Mouse (Mus musculus) small intestine, adult 2 months (tissue): ENCODE results near the gene Spata48. TPM values are rescaled to one million over a fixed set of nuclear protein-coding genes. Genes with fewer than 3 reads are reported as not detected.

Experiments used
- H3K27ac ChIP-seq: fragments of 200-500 bp; 2 replicates; pipeline ENCODE4 v1.5.1; 2012; ENCODE audit warnings: low read depth, low read length, control low read depth, inconsistent platforms; ENCODE audit not compliant: insufficient read depth
- H3K27me3 ChIP-seq: fragments of 200-500 bp; 2 replicates; pipeline ENCODE4 v1.6.1; 2012; ENCODE audit warnings: mild to moderate bottlenecking, moderate library complexity, low read length, inconsistent platforms; ENCODE audit not compliant: control insufficient read depth, insufficient read depth
- H3K36me3 ChIP-seq: fragments of 200-500 bp; 2 replicates; pipeline ENCODE4 v1.6.1; 2012; ENCODE audit warnings: mild to moderate bottlenecking, low read length, control low read depth, inconsistent platforms; ENCODE audit not compliant: control insufficient read depth, insufficient read depth
- H3K4me1 ChIP-seq: fragments of 200-500 bp; 2 replicates; pipeline ENCODE4 v1.6.1; 2012; ENCODE audit warnings: low read length, inconsistent platforms, mixed read lengths; ENCODE audit not compliant: control insufficient read depth, insufficient read depth, insufficient read length
- H3K4me3 ChIP-seq: fragments of 200-500 bp; 2 replicates; pipeline ENCODE4 v1.5.1; 2012; ENCODE audit warnings: low read depth, mild to moderate bottlenecking, control low read depth, inconsistent platforms, low read length, moderate library complexity
- CTCF ChIP-seq: fragments of 200-500 bp; IDR thresholded peaks from 2 replicates; pipeline ENCODE4 v1.5.1; 2012; ENCODE audit warnings: low read depth, mild to moderate bottlenecking, control low read depth, inconsistent platforms, low read length, moderate library complexity, mixed read lengths; ENCODE audit not compliant: insufficient replicate concordance, insufficient read length; ENCODE audit errors: extremely low read depth
- POLR2A ChIP-seq: fragments of 200-500 bp; IDR thresholded peaks from 2 replicates; pipeline ENCODE4 v1.6.1; 2012; ENCODE audit warnings: low read depth, mild to moderate bottlenecking, control low read depth, inconsistent platforms, low read length, moderate library complexity
- WGBS: fragments of 180-500 bp; shearing (Covaris S2); methylation state at CpG from one replicate; pipeline ENCODE4 v1.1.7; 2018; 5-methylcytosine and 5-hydroxymethylcytosine counted together
- polyA plus RNA-seq: library from polyadenylated mRNA; depleted of rRNA; stranded (reverse); fragments of >200 nt; gene quantifications from 2 replicates; pipeline ENCODE4 v1.2.3, GENCODE M21; 2012

The Spata48 gene
- polyA plus RNA-seq, 1 experiment, result not detected

DNA sequence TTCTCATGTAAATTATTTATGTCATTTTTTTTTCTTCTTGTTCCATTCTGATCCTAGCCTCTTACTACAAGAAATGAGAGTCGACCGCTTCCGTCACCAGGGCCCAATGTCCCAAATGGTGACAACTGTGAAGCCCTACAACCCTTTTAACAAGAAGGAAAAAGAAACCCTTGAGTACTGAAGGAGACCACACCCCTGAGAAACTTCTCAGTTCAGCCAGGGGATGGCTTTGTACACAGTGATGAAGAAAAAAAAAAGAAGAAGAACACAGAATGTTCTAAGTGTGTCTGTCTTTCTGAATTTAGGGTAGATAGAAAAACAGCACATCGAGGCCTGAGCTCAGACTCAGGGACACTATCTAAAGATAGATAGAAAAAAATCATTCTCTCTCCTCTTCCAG is 53.0 kb downstream of the Spata48 start:
- no peak overlapping the region for H3K27ac ChIP-seq
- H3K27me3 ChIP-seq, result no peaks in the 10 kb centered on the region
- WGBS, result 87% methylated on average over 4 of the region's 4 CpGs
- no peaks in the 10 kb centered on the region for H3K4me1 ChIP-seq
- H3K4me3 ChIP-seq, result no peak overlapping the region
- no peaks in the 10 kb centered on the region for H3K36me3 ChIP-seq
- TF ChIP-seq CTCF, result no peak
- no peak for TF ChIP-seq POLR2A

DNA sequence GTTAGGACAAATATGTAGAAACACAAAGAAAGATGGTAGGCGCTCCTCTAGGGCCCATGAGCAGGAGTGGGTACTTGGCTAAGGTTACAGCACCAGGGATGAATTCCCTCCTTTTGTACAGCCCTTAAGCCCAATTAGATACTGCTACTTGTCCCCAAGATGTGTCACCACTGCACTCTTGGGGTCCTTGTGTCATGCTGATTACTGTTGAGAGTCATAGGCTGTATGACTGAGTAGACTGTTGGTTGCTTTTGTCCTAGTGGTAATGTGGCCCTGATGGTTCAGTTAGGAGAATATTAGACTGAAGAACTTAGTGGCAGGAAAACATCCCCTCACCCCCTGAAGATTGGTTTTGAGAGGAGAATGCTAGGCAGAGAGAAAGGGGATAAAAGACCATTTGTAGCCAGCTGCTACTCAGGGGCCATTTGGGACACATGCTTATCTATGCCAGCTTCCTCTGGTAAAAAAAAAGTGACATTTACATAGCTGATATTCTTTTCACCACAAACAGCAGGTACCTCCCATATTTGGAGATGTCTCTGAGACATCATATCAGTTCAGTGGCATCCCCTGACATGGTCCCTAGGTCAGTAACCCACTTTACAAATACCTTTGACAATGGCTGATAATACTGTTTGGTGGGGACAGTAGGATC is 56.0 kb downstream of the Spata48 start:
- TF ChIP-seq POLR2A, result no peak
- no peak for TF ChIP-seq CTCF
- WGBS, result 86% methylated on average over 1 of the region's 1 CpGs

DNA sequence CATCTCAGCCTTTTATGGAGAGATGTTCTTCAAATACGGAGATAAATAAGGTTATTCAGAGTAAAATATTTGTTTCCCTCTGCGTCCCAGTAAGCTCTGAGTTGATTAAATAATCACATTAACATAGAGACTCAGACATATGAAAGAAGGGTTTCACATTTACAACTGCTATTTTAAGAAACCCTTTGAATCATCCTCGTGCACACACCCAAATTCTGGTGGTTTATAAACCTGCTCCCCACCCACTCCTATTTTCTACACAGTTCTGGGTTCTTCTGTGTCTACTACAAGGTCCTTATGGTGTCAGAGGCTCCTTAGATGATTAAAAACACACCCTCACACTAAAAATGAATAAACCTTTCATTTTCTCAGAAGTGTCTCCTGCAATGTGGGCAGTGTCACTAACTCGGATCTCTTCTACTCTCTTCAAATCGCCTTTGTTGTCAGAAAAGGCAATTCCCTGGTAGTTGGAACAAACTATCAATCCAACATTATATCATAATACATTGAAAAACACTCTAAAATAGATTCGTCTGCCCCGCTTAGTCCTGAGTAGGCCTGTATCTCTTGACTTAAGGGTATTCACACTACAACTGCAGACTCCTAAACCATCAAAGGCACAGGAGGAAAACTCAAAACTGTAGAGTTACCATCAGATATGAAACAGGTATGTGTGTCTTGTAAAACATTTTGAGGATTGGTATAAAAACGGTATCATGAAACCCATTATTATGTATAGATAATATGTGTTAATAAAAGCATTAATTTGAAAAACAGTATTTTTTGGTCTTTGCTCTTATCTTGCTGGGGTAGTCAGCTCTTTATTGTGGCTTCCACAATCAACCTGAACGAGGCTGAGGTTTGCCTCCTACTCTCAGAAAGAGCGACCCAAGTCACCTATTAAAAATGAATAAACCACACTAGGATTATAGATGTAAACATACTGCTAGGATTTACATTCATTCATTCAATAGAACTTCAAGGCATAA is 57.7 kb downstream of the Spata48 start:
- no peaks in the 10 kb centered on the region for H3K27me3 ChIP-seq
- no peak overlapping the region for H3K4me3 ChIP-seq
- H3K4me1 ChIP-seq, result no peaks in the 10 kb centered on the region
- no peaks in the 10 kb centered on the region for H3K36me3 ChIP-seq
- no peak overlapping the region for H3K27ac ChIP-seq
- TF ChIP-seq CTCF (no peak), POLR2A (no peak)
- WGBS, result 73% methylated on average over 10 of the region's 10 CpGs

More for the DNA sequence above, 56.0 kb downstream of the Spata48 start:
- Histone ChIP-seq H3K27me3 (no peaks in the 10 kb centered on the region), H3K36me3 (no peaks in the 10 kb centered on the region), H3K4me1 (no peaks in the 10 kb centered on the region), H3K27ac (no peak overlapping the region), H3K4me3 (no peak overlapping the region)

DNA sequence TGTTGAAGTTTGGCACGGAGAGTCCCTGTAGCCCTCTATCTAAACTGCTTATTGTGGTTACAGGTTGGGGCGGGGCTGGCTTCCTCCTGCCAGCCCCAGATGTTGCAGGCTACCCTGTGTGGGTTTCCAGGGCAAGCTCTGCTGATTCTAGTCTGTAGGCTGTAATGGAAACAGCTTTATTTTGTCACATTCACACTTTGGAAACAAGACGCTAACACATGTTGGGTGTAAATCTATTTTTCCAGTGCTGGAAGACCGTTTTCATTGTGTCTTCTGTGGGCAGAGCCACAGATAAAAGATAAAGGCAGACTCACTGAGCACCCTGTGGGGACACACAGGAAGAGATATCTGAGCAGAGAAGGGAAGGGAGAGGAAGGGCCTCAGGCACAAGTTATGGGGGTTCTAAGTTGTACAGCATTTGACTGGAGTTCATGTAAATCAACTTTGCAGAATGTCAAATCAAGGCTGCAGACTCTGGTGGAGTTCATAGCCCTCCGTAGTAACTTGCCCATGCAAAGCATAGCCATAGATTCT is 60.1 kb downstream of the Spata48 start:
- Histone ChIP-seq H3K4me3 (no peak overlapping the region), H3K27me3 (no peaks in the 10 kb centered on the region), H3K4me1 (no peaks in the 10 kb centered on the region), H3K27ac (no peak overlapping the region; the same call in 1 of the 2 replicates), H3K36me3 (no peaks in the 10 kb centered on the region)
- no peak for TF ChIP-seq POLR2A
- TF ChIP-seq CTCF, result no peak
- WGBS, result 58% methylated on average over 5 of the region's 5 CpGs

DNA sequence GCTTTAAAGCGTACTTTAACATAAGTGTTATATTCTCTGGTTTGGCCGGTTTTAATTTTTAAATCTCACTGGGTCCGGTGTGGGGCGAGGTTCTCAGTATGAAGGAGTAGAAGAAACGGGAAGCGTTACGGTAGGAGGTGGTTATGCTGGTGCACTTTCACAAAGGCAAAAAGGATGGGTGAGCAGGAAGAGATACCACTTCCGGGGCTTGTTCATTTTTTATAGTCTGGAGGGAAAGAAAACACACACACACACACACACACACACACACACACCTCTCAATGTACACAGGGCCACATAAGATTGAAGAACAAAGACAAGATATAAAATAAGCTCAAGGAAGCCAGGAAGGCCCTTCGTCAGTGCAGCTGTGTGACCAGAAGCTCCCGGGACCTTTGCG is 66.9 kb downstream of the Spata48 start:
- WGBS, result 79% methylated on average over 11 of the region's 11 CpGs
- no peak overlapping the region for H3K27ac ChIP-seq
- TF ChIP-seq POLR2A (no peak), CTCF (no peak)

DNA sequence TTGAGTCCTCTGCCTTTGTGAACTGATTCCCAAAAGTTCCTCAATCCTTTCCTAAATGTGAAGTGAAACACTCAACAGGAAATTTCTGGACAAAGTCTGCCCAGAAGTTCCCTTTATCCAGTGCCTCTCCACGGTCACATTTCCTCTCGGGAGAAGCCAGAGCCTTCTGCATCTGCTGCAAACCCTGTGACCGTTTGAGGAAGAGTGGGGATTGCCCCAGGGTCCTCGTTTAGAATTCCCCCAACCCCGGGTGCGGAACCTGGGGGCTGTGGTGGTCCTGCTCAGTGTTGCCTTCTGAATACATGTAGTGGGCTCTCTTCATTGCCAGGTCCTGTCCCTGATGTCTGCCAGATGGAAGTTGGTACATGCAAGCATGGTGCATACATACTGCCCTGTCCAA is 67.3 kb downstream of the Spata48 start:
- TF ChIP-seq POLR2A, result no peak
- H3K27me3 ChIP-seq, result no peaks in the 10 kb centered on the region
- WGBS, result 60% methylated on average over 6 of the region's 6 CpGs
- H3K4me3 ChIP-seq, result no peak overlapping the region
- no peak overlapping the region for H3K27ac ChIP-seq
- H3K4me1 ChIP-seq, result no peaks in the 10 kb centered on the region
- H3K36me3 ChIP-seq, result no peaks in the 10 kb centered on the region

More for the DNA sequence above, 66.9 kb downstream of the Spata48 start:
- Histone ChIP-seq H3K27me3 (no peaks in the 10 kb centered on the region), H3K36me3 (no peaks in the 10 kb centered on the region), H3K4me3 (no peak overlapping the region), H3K4me1 (no peaks in the 10 kb centered on the region)

DNA sequence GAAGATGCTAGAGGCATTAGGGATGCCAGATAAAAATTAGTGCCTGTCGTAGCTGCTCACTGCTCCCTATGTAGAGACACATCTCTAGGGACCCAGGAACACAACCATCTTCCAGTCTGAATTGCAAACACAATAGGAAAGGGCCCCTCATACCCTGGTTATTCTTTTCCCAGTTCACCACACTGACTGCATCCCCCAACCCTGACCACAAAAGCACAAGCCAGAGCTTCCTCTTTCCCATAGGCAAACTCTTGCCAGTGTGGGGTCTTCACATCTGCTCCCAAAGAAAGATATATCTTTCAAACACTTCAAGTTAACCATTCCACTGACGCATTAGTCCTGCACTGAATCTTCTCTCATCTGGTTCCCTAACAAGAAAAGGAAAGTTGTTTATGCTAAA is 68.2 kb downstream of the Spata48 start:
- 73% methylated on average over 2 of the region's 2 CpGs for WGBS
- Histone ChIP-seq H3K4me1 (no peaks in the 10 kb centered on the region), H3K4me3 (no peak overlapping the region), H3K27ac (no peak overlapping the region), H3K36me3 (no peaks in the 10 kb centered on the region), H3K27me3 (no peaks in the 10 kb centered on the region)
- TF ChIP-seq POLR2A (no peak), CTCF (no peak)
